Mouse (Mus musculus) embryonic fibroblast, embryonic 13.5 days (primary cell): ENCODE measurements at regions not wholly inside any gene's neighbourhood (a gene's known extent, or its start where the extent isn't known, plus 50 kb on each side); places are given as distances from the start of the nearest gene placed in this dataset.

Source experiments
- CTCF ChIP-seq: IDR thresholded peaks from 2 replicates; pipeline ENCODE4 v1.5.1; 2011; ENCODE audit warnings: mild to moderate bottlenecking, control low read depth, low read length, moderate library complexity, borderline replicate concordance; ENCODE audit not compliant: insufficient read depth
- POLR2A ChIP-seq: IDR thresholded peaks from 2 replicates; pipeline ENCODE4 v1.6.1; 2011; ENCODE audit warnings: low read depth, mild to moderate bottlenecking, control low read depth, low read length, moderate library complexity

DNA sequence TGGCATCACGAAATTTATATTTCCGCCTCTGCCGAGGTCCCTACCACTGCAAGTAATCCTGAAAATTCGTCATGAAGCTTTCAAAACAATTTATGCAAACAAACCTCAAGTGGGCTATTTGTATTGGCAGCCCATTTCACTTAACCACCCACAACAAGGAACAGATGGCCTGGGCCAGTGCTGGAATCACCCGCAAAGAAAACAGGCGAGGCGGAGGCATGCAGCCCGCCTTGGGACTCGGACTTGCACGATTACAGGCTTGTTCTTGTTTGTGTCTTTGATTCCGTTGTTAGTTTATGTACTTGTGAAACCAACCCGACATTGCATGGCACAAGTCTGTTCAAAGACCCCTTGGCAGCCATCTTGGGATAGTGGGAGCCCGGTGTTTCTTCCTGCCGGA, 55.8 kb upstream of the Irx6 start:
- TF ChIP-seq CTCF (no peak), POLR2A (no peak)
